Mouse (Mus musculus) stomach, postnatal 0 days (tissue): ENCODE results near the gene Fem1b. TPM values are rescaled to one million over a fixed set of nuclear protein-coding genes. Genes with fewer than 3 reads are reported as not detected.
"Not testable (repeated sequence)": the region's sequence is repeated elsewhere in the genome, so short reads cannot be mapped to it uniquely, and the experiment has no call there.

Experiments used
- ATAC-seq: fragments of 200-750 bp; cut with Nextera tagmentation; 2 replicates; pipeline ENCODE4 v1.8.0; 2017; ENCODE audit not compliant: low FRiP score, low TSS enrichment
- DNase-seq: peaks from one replicate; pipeline ENCODE4 v3.0.0-alpha.2; 2016; ENCODE audit warnings: low spot score
- H3K27ac ChIP-seq: fragments of 300-500 bp; sonication (generic); replicated peaks from 2 replicates; pipeline ENCODE4 v1.5.1; 2014; ENCODE audit warnings: mild to moderate bottlenecking, control low read depth
- H3K27me3 ChIP-seq: fragments of 300-500 bp; sonication (generic); 2 replicates; pipeline ENCODE4 v1.6.1; 2014; ENCODE audit warnings: low read length; ENCODE audit not compliant: control insufficient read depth, insufficient read depth
- H3K36me3 ChIP-seq: fragments of 300-500 bp; sonication (generic); 2 replicates; pipeline ENCODE4 v1.6.1; 2014; ENCODE audit warnings: low read length, mixed read lengths; ENCODE audit not compliant: control insufficient read depth, insufficient read depth
- H3K4me1 ChIP-seq: fragments of 300-500 bp; sonication (generic); replicated peaks from 2 replicates; pipeline ENCODE4 v1.6.1; 2014; ENCODE audit warnings: antibody characterized with exemption; ENCODE audit not compliant: control insufficient read depth, insufficient read depth
- H3K4me2 ChIP-seq: fragments of 300-500 bp; sonication (generic); replicated peaks from 2 replicates; pipeline ENCODE4 v1.6.1; 2014; ENCODE audit warnings: low read depth, mild to moderate bottlenecking, control low read depth, moderate library complexity
- H3K4me3 ChIP-seq: fragments of 300-500 bp; sonication (generic); 2 replicates; pipeline ENCODE4 v1.5.1; 2014; ENCODE audit warnings: low read depth, low read length, control low read depth
- H3K9ac ChIP-seq: fragments of 300-500 bp; sonication (generic); 2 replicates; pipeline ENCODE4 v1.6.1; 2014; ENCODE audit warnings: mild to moderate bottlenecking, low read length, control low read depth, mixed read lengths
- H3K9me3 ChIP-seq: fragments of 300-500 bp; sonication (generic); 2 replicates; pipeline ENCODE4 v1.6.1; 2016; ENCODE audit warnings: low read length; ENCODE audit not compliant: control insufficient read depth
- CTCF ChIP-seq: IDR thresholded peaks from 2 replicates; pipeline ENCODE4 v1.5.1; 2016; ENCODE audit warnings: antibody characterized with exemption, low read depth, mild to moderate bottlenecking, moderate library complexity
- EP300 ChIP-seq: optimal IDR thresholded peaks from 2 replicates; pipeline ENCODE3; 2016; ENCODE audit warnings: antibody characterized with exemption
- WGBS: fragments of 180-500 bp; shearing (Covaris S2); extraction: QIAGEN DNeasy Blood & Tissue Kit; methylation state at CpG from one replicate; pipeline ENCODE4 v1.1.7; 2014; 5-methylcytosine and 5-hydroxymethylcytosine counted together
- polyA plus RNA-seq: library from polyadenylated mRNA; unstranded; fragments of >200 nt; fragmentation: Nextera tagmentation; extraction: Ambion mirVana; gene quantifications from 2 replicates; pipeline ENCODE4 v1.2.1, GENCODE M21; 2015

Fem1b gene
- polyA plus RNA-seq, result 6.6 and 6.8 TPM in 2 replicates

DNA sequence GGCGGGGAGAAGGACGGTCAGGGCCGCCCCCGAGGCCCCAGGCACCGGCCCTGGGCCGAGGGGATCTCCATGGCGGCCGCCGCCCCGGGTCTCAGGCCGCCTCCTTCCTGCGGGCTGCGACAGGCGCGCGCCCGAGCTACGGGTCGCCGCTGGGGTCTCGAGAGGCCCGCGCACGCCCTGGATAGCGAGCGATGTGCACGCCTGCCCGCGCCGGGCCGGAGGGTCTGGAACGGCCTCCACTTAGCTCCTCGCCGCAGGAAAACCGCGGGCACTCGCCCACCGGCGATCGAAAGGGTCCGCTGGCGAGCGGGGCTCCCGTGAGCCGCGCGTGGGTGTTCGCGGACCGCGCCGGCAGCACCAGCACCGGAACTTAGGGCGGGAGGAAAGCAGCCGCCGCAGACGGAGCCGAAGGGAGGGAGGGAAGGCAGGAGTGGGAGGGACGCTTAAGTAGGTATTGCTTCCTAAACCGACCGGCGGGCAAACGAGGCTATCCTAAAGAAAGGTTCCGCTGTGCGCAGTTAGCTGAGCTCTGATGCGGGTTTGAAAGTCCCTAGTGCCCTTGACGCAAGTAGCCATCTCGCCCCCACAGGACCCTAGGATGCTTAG, at the start of gene Fem1b:
Gene Fem1b, minus strand, starts transcription at position 419 of the 606 bp plus-strand sequence.
- DNase-seq (peak; percentile 91), ATAC-seq (peak; percentile 93)
- Histone ChIP-seq H3K9me3 (no peaks in the 10 kb centered on the region), H3K27ac (peak within 1 kb of the TSS; percentile 95), H3K9ac (peak within 1 kb of the TSS; percentile 89), H3K36me3 (no peaks in the 10 kb centered on the region), H3K4me3 (peak within 1 kb of the TSS; percentile 99), H3K27me3 (no peaks in the 10 kb centered on the region), H3K4me2 (peak within 1 kb of the TSS; percentile 86), H3K4me1 (peaks cover 2% of the 10 kb centered on the region; the same call in 1 of the 2 replicates)
- no peak for TF ChIP-seq EP300
- WGBS, result under 1% methylated on average over 66 of the region's 68 CpGs

DNA sequence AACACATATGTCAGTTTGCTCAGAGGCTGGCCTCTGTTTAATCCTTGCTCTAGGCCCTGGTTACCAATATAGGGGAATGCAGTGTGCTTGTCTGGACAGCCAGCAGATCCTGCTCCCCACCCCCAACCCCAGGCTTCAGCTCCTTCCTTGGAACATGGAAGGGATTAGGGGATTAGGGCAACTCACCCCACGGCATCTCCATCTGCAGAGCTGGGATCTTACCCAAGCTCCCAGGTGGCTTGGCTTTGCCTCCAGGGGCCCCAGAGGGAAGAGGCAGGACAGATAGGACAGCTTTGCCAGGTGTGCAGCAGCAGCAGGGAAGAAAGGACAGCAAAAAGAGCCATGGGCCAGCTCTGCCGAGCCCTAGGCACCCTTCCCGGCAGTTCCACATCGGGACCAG, 49.1 kb upstream of the Fem1b start:
- no peak for DNase-seq
- no peak for TF ChIP-seq CTCF
- TF ChIP-seq EP300, result no peak
- H3K27me3 ChIP-seq, result no peaks in the 10 kb centered on the region
- WGBS, result 49% methylated on average over 4 of the region's 4 CpGs
- no peaks in the 10 kb centered on the region for H3K9me3 ChIP-seq
- no peak overlapping the region for H3K4me2 ChIP-seq
- peaks cover 16% of the 10 kb centered on the region for H3K4me1 ChIP-seq
- H3K4me3 ChIP-seq, result no peak overlapping the region
- H3K27ac ChIP-seq, result no peak overlapping the region
- no peak overlapping the region for H3K9ac ChIP-seq
- H3K36me3 ChIP-seq, result no peaks in the 10 kb centered on the region
- ATAC-seq, result no peak

DNA sequence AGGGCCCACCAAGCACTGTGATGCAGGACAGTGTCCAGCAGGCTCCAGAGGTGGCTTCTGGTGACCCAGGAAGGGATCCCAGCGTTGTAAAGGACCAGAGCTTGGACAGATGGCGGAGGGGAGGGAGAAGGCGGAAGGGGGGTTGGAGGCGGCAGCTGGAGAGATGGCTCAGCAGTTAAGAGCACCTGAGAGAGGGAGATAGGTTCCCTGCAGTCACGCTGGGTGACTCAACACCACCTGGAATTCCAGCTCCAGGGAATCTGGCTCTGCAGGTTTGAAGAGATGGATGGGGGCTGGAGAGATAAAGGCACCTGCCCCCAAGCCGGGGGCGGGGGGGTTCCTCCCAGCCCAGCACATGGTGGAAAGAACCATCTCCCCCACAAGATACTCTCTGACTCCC, 48.4 kb upstream of the Fem1b start:
- not testable (repeated sequence) for H3K27me3 ChIP-seq, H3K4me3 ChIP-seq, H3K9ac ChIP-seq, ATAC-seq, H3K27ac ChIP-seq, H3K9me3 ChIP-seq, H3K36me3 ChIP-seq, DNase-seq, H3K4me2 ChIP-seq
- 41% methylated on average over 7 of the region's 7 CpGs for WGBS
- H3K4me1 ChIP-seq, result peaks cover 16% of the 10 kb centered on the region

DNA sequence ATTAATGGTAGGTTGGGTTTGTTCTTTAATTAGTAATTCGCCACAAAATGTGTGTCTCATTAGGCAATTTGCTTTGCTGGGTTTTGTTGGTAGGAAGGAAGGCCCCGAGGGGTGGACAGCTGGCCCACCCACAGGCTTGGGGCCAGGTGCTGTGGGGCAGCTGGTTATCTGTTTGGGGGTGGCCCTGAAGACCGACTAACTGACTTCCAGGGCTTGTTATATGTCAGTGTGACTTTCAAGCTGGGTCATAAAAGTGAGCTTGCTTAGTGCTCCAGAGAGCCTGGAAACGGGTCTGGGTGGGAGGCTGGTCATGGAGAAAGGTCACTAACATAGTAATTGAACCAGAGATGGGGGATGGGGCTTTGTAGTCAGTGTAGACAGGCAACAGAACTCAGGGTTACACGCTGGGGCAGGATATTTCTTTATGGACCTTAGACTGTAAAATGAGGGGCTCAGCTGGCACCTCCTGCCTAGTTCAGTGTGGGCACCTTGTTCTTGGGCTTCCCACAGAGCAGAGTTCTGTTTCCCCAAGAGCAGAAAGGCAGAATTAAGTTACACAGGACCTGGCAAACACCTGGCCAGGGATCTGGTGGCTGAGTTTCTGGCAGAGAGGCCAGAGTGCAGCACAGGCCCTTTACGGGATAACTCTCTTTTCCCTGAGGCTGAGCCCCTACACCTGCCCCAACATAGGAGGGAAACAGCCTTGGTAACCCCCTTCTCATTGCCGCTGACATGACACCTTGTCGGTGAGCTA, 46.7 kb upstream of the Fem1b start:
- peak overlapping the region; percentile 85 for H3K27ac ChIP-seq
- no peak for DNase-seq
- no peak for ATAC-seq
- no peak for TF ChIP-seq CTCF
- TF ChIP-seq EP300, result no peak
- H3K4me1 ChIP-seq, result peaks cover 16% of the 10 kb centered on the region
- peak overlapping the region; percentile 29 for H3K4me3 ChIP-seq
- 52% methylated on average over 8 of the region's 8 CpGs for WGBS
- H3K4me2 ChIP-seq, result peak overlapping the region; percentile 52
- H3K9me3 ChIP-seq, result no peaks in the 10 kb centered on the region
- H3K9ac ChIP-seq, result peak overlapping the region; percentile 43
- no peaks in the 10 kb centered on the region for H3K36me3 ChIP-seq
- no peaks in the 10 kb centered on the region for H3K27me3 ChIP-seq

DNA sequence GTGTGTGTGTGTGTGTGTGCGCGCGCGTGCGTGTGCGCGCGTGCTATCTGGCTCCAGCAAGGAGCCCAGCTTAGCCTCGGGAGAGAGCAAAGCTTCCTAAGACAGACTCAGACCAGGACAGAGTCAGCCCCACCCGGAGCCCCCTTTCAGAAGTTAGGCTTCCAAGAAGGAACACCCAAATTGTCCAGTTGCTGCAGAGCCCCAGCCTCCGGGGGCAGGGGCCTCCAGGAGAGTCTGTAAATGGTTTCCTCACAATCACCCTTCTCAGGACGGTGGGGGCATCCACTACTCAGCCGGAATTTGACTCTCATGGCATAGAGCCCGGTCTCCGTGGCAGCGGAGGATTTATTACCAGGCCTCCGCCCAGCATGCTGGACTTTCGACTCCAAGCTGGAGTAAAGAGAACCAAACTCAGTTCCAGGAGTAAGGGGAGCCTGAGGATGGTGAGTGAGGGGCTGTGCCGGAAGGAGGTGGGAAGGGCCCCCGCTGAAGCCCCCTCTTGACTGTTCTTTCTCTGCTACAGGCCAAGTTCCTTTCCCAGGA, 46.1 kb upstream of the Fem1b start, which contains the start of gene Calml4:
Gene Calml4, plus strand, starts transcription at position 362 of the 543 bp plus-strand sequence.
- Histone ChIP-seq H3K4me1 (peaks cover 16% of the 10 kb centered on the region), H3K27me3 (no peaks in the 10 kb centered on the region), H3K27ac (peak within 1 kb of the TSS; percentile 85), H3K4me3 (peak within 1 kb of the TSS; percentile 29), H3K4me2 (peak within 1 kb of the TSS; percentile 52), H3K36me3 (no peaks in the 10 kb centered on the region), H3K9me3 (no peaks in the 10 kb centered on the region), H3K9ac (peak within 1 kb of the TSS; percentile 43)
- ATAC-seq, result peak; percentile 87
- no peak; the same call in 1 of the 2 replicates for TF ChIP-seq CTCF
- no peak for TF ChIP-seq EP300
- peak; percentile 91 for DNase-seq
- 20% methylated on average over 20 of the region's 20 CpGs for WGBS

DNA sequence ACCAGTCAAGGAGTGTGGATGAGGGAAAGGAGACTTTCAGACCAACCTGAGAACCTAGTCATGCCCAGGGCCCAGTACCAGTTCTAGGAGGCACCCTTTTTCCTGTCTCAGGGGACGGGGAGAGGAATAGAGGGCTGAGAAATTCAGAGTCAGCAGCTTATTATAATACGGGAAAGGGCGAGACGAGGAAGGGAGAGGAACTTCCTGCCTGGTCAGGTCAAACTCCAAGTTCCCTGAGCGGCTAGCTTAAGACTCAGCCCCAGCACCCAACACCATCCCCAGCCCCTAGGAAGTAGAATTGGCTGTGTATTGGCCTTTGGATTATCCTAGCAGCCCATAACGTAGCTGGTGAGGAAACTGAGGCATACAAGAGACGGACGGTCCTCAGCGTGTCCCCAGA, 45.5 kb upstream of the Fem1b start:
- WGBS, result 43% methylated on average over 9 of the region's 9 CpGs
- peak; percentile 42 for DNase-seq
- Histone ChIP-seq H3K27ac (peak overlapping the region; percentile 85), H3K4me1 (peaks cover 16% of the 10 kb centered on the region), H3K9ac (0 out of 2 replicates have a peak overlapping the region, but pooled peaks have one; percentile 38), H3K4me2 (peak overlapping the region; percentile 52), H3K9me3 (no peaks in the 10 kb centered on the region), H3K4me3 (no peak overlapping the region; the same call in 1 of the 2 replicates), H3K36me3 (no peaks in the 10 kb centered on the region), H3K27me3 (no peaks in the 10 kb centered on the region)
- TF ChIP-seq CTCF (no peak), EP300 (no peak)
- peak; percentile 73 for ATAC-seq
